Mouse (Mus musculus) embryo, embryonic 11 days (tissue): Measurements from ENCODE around the gene Cacna2d1.

Experiments
- DNase-seq: peaks from one replicate; pipeline ENCODE4 v3.0.0-alpha.2; 2015

Cacna2d1 gene

GRCm38 (mm10) chr5:16294708-16295107 lies 360.2 kb downstream of the Cacna2d1 start:
- DNase-seq: no peak

- no peak for DNase-seq
These were observed 362.8 kb downstream of the Cacna2d1 start for GRCm38 (mm10) chr5:16297170-16297771.

- DNase-seq: no peak
These were observed 365.1 kb downstream of the Cacna2d1 start for GRCm38 (mm10) chr5:16299631-16300030.

- peak; percentile 73 for DNase-seq
These were observed 374.9 kb downstream of the Cacna2d1 start for GRCm38 (mm10) chr5:16309168-16310006.

GRCm38 (mm10) chr5:16314242-16314641 lies 379.8 kb downstream of the Cacna2d1 start:
- DNase-seq: no peak

- no peak for DNase-seq
These were observed 381.5 kb downstream of the Cacna2d1 start for GRCm38 (mm10) chr5:16315983-16316390.

GRCm38 (mm10) chr5:16317680-16318242 lies 383.3 kb downstream of the Cacna2d1 start:
- no peak for DNase-seq

- DNase-seq: no peak
These were observed 392.1 kb downstream of the Cacna2d1 start for GRCm38 (mm10) chr5:16326610-16327009.

GRCm38 (mm10) chr5:16345393-16345792 lies 410.9 kb downstream of the Cacna2d1 start:
- DNase-seq: no peak

GRCm38 (mm10) chr5:16355816-16356215 lies 421.3 kb downstream of the Cacna2d1 start:
- DNase-seq: no peak

- DNase-seq: no peak
These were observed 423.2 kb downstream of the Cacna2d1 start for GRCm38 (mm10) chr5:16357709-16358108.

- no peak for DNase-seq
These were observed 427.6 kb downstream of the Cacna2d1 start for GRCm38 (mm10) chr5:16362076-16362475.

- DNase-seq: no peak
These were observed 428.7 kb downstream of the Cacna2d1 start for GRCm38 (mm10) chr5:16363171-16363570.

GRCm38 (mm10) chr5:16370706-16371105 lies 436.2 kb downstream of the Cacna2d1 start:
- no peak for DNase-seq

- no peak for DNase-seq
These were observed 439.5 kb downstream of the Cacna2d1 start for GRCm38 (mm10) chr5:16373966-16374365.

- no peak for DNase-seq
These were observed 441.9 kb downstream of the Cacna2d1 start for GRCm38 (mm10) chr5:16376329-16376908.

- no peak for DNase-seq
These were observed 475.5 kb downstream of the Cacna2d1 start for GRCm38 (mm10) chr5:16410011-16410410.

GRCm38 (mm10) chr5:16414693-16415092 lies 480.2 kb downstream of the Cacna2d1 start:
- DNase-seq: no peak

- no peak for DNase-seq
These were observed 483.5 kb downstream of the Cacna2d1 start for GRCm38 (mm10) chr5:16417996-16418395.

GRCm38 (mm10) chr5:16418504-16418903 lies 484.0 kb downstream of the Cacna2d1 start:
- DNase-seq: no peak
